Mouse (Mus musculus) C2C12 (cell line): ENCODE measurements around the gene Kirrel. TPM values are rescaled to one million over a fixed set of nuclear protein-coding genes. Genes with fewer than 3 reads are reported as not detected.

Source experiments
- H3K27me3 ChIP-seq: one replicate; pipeline ENCODE4 v1.6.1; 2011; ENCODE audit not compliant: control insufficient read depth, insufficient read depth, insufficient read length
- H3K36me3 ChIP-seq: one replicate; pipeline ENCODE4 v1.6.1; 2011; ENCODE audit not compliant: control insufficient read depth, insufficient read depth
- H3K4me3 ChIP-seq: one replicate; pipeline ENCODE4 v1.5.1; 2011; ENCODE audit warnings: mild to moderate bottlenecking, control low read depth; ENCODE audit not compliant: poor library complexity, insufficient read depth, severe bottlenecking
- H3K79me2 ChIP-seq: one replicate; pipeline ENCODE4 v1.6.1; 2011; ENCODE audit not compliant: control insufficient read depth, insufficient read depth
- H3K79me3 ChIP-seq: one replicate; pipeline ENCODE4 v1.6.1; 2011; ENCODE audit warnings: low read depth, control low read depth
- H3ac ChIP-seq: one replicate; pipeline ENCODE3; 2011; ENCODE audit warnings: low read depth; ENCODE audit not compliant: control insufficient read depth, insufficient read length
- CEBPB ChIP-seq: IDR thresholded peaks from one replicate; pipeline ENCODE4 v1.6.1; 2011; ENCODE audit warnings: low read depth, mild to moderate bottlenecking, control low read depth, moderate library complexity
- CTCF ChIP-seq: IDR thresholded peaks from one replicate; pipeline ENCODE4 v1.5.1; 2011; ENCODE audit not compliant: control insufficient read depth, insufficient read depth, insufficient read length
- FOSL1 ChIP-seq: IDR thresholded peaks from one replicate; pipeline ENCODE4 v1.8.0; 2011; ENCODE audit warnings: mild to moderate bottlenecking, low read length; ENCODE audit not compliant: poor library complexity, insufficient read depth, severe bottlenecking
- MAX ChIP-seq: IDR thresholded peaks from one replicate; pipeline ENCODE4 v1.6.1; 2011; ENCODE audit warnings: mild to moderate bottlenecking, control low read depth
- MYOD1 ChIP-seq: IDR thresholded peaks from one replicate; pipeline ENCODE4 v1.6.1; 2011; ENCODE audit warnings: low read depth; ENCODE audit not compliant: control insufficient read depth, insufficient read length
- MYOG ChIP-seq: IDR thresholded peaks from one replicate; pipeline ENCODE4 v1.6.1; 2011; ENCODE audit not compliant: control insufficient read depth, insufficient read length; ENCODE audit errors: extremely low read depth
- USF1 ChIP-seq: IDR thresholded peaks from one replicate; pipeline ENCODE4 v1.6.1; 2011; ENCODE audit warnings: low read depth, mild to moderate bottlenecking, control low read depth, moderate library complexity
- polyA plus RNA-seq: library from polyadenylated mRNA; unstranded; fragments of >200 nt; fragmentation: generic; extraction: Trizol; gene quantifications from one replicate; pipeline ENCODE4 v1.2.1, GENCODE M21; 2012; ENCODE audit warnings: missing spikeins

The Kirrel gene
- polyA plus RNA-seq, 1 experiment = 42.4 TPM

GRCm38 (mm10) chr3:87136782-87137181 lies 37.8 kb downstream of the Kirrel start:
- peaks cover 48% of the 10 kb centered on the region for H3K79me3 ChIP-seq
- peaks cover 86% of the 10 kb centered on the region for H3K79me2 ChIP-seq
- no peak overlapping the region for H3K4me3 ChIP-seq
- peaks cover 69% of the 10 kb centered on the region for H3K36me3 ChIP-seq
- no peaks in the 10 kb centered on the region for H3K27me3 ChIP-seq
- TF ChIP-seq CTCF (no peak), MYOD1 (no peak), CEBPB (no peak), USF1 (no peak), MAX (no peak), FOSL1 (no peak), MYOG (no peak)
- no peak overlapping the region for H3ac ChIP-seq

- H3K4me3 ChIP-seq = no peak overlapping the region
- no peak overlapping the region for H3ac ChIP-seq
- H3K36me3 ChIP-seq = peaks cover 65% of the 10 kb centered on the region
- no peaks in the 10 kb centered on the region for H3K27me3 ChIP-seq
- H3K79me3 ChIP-seq = peaks cover 47% of the 10 kb centered on the region
- H3K79me2 ChIP-seq = peaks cover 83% of the 10 kb centered on the region
- TF ChIP-seq CTCF (no peak), MYOD1 (no peak), FOSL1 (no peak), CEBPB (no peak), USF1 (no peak), MYOG (no peak), MAX (no peak)
Measured at GRCm38 (mm10) chr3:87134951-87135350, 39.6 kb downstream of the Kirrel start.

GRCm38 (mm10) chr3:87131694-87132347 lies 42.7 kb downstream of the Kirrel start:
- Histone ChIP-seq H3K27me3 (no peaks in the 10 kb centered on the region), H3K79me3 (peaks cover 56% of the 10 kb centered on the region), H3K4me3 (no peak overlapping the region), H3K36me3 (peaks cover 62% of the 10 kb centered on the region), H3K79me2 (peaks cover 93% of the 10 kb centered on the region), H3ac (no peak overlapping the region)
- TF ChIP-seq MYOD1 (no peak), FOSL1 (no peak)

GRCm38 (mm10) chr3:87130933-87131332 lies 43.6 kb downstream of the Kirrel start:
- H3K4me3 ChIP-seq = no peak overlapping the region
- peaks cover 90% of the 10 kb centered on the region for H3K79me2 ChIP-seq
- TF ChIP-seq CTCF = no peak
- no peak for TF ChIP-seq MAX
- TF ChIP-seq MYOG = no peak
- H3K27me3 ChIP-seq = no peaks in the 10 kb centered on the region
- H3K79me3 ChIP-seq = peaks cover 60% of the 10 kb centered on the region
- no peak overlapping the region for H3ac ChIP-seq
- peaks cover 59% of the 10 kb centered on the region for H3K36me3 ChIP-seq

- no peak overlapping the region for H3K4me3 ChIP-seq
- H3K27me3 ChIP-seq = no peaks in the 10 kb centered on the region
- no peak overlapping the region for H3ac ChIP-seq
- TF ChIP-seq MAX (no peak), USF1 (no peak), CTCF (no peak), MYOG (no peak), FOSL1 (no peak), CEBPB (no peak), MYOD1 (no peak)
- H3K36me3 ChIP-seq = peaks cover 60% of the 10 kb centered on the region
- H3K79me3 ChIP-seq = peaks cover 32% of the 10 kb centered on the region
- peaks cover 92% of the 10 kb centered on the region for H3K79me2 ChIP-seq
Measured at GRCm38 (mm10) chr3:87123795-87124194, 50.8 kb downstream of the Kirrel start.

GRCm38 (mm10) chr3:87118214-87118613 lies 56.3 kb downstream of the Kirrel start:
- peaks cover 51% of the 10 kb centered on the region for H3K36me3 ChIP-seq
- H3K79me3 ChIP-seq = peaks cover 47% of the 10 kb centered on the region
- no peak overlapping the region for H3ac ChIP-seq
- H3K27me3 ChIP-seq = no peaks in the 10 kb centered on the region
- peaks cover 96% of the 10 kb centered on the region for H3K79me2 ChIP-seq
- no peak overlapping the region for H3K4me3 ChIP-seq
- TF ChIP-seq CEBPB (no peak), USF1 (no peak), CTCF (no peak), MAX (no peak), MYOG (no peak), FOSL1 (no peak), MYOD1 (no peak)

- H3K36me3 ChIP-seq = peaks cover 51% of the 10 kb centered on the region
- TF ChIP-seq FOSL1 (no peak), CTCF (no peak), MAX (no peak), CEBPB (no peak), MYOG (no peak), MYOD1 (no peak), USF1 (no peak)
- no peak overlapping the region for H3ac ChIP-seq
- peaks cover 50% of the 10 kb centered on the region for H3K79me3 ChIP-seq
- H3K79me2 ChIP-seq = peaks cover 96% of the 10 kb centered on the region
- no peak overlapping the region for H3K4me3 ChIP-seq
- no peaks in the 10 kb centered on the region for H3K27me3 ChIP-seq
Measured at GRCm38 (mm10) chr3:87117632-87118031, 56.9 kb downstream of the Kirrel start.
